Mouse (Mus musculus): Measurements from ENCODE around the gene C8g.

The C8g gene

DNA sequence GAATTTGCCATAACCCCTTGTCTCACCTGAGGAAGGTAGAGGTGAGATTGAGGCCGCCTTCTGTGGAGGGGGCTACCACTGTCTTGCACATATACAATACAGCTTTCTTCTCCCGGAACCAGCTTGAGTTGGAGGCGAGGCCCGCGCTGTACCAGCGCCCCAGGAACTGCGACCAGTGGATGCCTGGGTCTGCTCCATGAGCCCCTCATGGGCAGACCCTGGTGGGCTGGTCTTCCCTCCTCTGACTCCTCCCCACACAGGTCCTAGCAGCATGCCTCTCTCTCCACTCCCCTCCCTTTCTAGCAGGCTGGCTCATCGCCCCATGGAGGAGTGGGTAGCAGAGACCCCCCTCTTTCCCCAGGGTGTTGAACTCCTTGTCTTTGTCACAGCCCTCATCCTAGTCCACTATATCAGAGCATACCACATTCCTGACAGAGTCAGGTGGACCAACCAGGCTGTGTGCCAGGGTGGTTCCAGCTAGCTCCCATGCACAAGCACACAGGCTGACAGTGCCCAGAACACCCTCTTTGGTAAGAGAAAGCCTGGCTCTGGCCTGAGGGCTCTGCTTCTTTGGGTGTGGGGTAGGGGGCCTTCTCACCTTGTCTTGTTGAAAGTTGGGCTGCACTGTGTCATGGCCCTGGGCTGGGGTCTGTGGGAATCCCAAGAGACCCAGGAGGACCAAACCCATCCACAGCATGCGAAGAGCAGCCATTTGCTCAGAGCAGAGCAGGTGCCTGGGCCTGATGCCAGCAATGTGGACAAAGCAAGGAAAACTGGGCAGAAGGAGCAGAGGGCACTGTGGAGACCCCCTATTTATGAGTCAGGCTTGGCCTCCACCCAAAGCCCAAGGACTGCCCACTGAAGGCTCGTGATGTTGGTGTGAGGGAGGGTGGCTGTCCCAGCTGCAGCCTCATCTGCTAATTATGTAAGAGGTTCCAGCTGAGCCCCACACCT is 32.3 kb downstream of the C8g start:
- no peak for DNase-seq (ENCODE audit: low read depth, low spot score)

DNA sequence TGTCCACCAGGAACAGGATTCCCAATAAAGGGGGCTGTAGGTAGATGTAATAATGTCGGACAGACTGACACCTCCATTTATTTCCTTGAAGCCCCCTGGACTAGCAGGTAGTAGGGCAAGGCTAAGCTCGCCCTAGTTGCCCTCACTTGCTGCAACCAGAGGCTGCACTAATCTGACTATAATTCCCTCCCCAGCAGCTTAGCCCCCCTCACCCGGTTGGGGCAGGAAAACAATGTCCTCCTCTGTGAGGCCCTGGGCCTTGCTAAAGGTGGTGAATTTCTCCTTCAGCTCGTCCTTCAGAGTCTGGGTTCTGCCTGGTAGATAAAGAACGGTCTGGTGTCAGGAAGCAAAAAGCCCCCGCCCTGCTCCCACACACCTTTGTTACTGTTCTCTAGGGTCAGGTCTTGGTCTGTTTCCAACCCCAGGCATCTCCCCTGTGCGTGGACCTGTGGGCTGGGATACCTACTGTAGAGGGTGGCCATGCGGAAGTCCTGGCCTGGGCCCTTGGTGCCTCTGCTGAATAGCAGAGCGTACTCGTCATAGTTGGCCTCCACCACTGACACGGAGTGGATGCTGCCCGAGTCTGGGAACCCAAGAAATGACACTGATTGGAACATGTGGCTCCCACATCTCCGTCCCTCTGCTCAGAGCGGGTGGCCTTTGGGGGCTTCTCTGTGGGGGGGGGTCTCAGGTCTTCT is 33.8 kb downstream of the C8g start:
- DNase-seq (ENCODE audit: low read depth, low spot score) = no peak

- no peak for DNase-seq (ENCODE audit: low read depth, low spot score)
Observed at GRCm38 (mm10) chr2:25465816-25466635, 35.5 kb downstream of the C8g start.

- DNase-seq (ENCODE audit: low read depth, low spot score) = no peak
Observed at GRCm38 (mm10) chr2:25465256-25465655, 36.3 kb downstream of the C8g start.

GRCm38 (mm10) chr2:25463630-25464029 is 37.9 kb downstream of the C8g start:
- DNase-seq (ENCODE audit: low read depth, low spot score) = no peak

DNA sequence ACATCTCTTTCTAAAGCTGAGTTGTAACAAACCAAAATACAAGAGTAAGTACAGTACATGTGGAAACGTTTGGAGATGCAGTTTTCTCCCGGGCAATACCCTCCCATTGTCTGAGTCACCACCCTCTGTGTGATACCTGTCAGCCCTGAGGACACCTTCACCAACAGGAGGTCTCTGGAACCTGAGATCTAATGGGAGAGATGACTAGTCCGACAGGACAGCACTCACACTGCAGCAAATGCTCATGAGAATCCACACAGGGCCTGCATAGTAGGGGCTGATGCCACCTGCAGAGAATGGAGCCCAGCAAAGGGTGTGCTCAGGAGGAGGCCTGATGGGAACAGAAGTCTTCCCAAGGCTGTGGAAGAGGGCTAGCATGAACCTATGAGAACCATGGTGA is 40.1 kb downstream of the C8g start:
- DNase-seq (ENCODE audit: low read depth, low spot score) = no peak

- DNase-seq (ENCODE audit: low read depth, low spot score) = peak; percentile 97
Observed at GRCm38 (mm10) chr2:25460551-25461309, 40.8 kb downstream of the C8g start, which contains the start of gene Paxx. TSS of gene Paxx (minus strand) at chr2:25461094.

GRCm38 (mm10) chr2:25460135-25460534 is 41.4 kb downstream of the C8g start:
- DNase-seq (ENCODE audit: low read depth, low spot score) = peak; percentile 56

- DNase-seq (ENCODE audit: low read depth, low spot score) = peak; percentile 59
Observed at GRCm38 (mm10) chr2:25458911-25459310, 42.6 kb downstream of the C8g start.

DNA sequence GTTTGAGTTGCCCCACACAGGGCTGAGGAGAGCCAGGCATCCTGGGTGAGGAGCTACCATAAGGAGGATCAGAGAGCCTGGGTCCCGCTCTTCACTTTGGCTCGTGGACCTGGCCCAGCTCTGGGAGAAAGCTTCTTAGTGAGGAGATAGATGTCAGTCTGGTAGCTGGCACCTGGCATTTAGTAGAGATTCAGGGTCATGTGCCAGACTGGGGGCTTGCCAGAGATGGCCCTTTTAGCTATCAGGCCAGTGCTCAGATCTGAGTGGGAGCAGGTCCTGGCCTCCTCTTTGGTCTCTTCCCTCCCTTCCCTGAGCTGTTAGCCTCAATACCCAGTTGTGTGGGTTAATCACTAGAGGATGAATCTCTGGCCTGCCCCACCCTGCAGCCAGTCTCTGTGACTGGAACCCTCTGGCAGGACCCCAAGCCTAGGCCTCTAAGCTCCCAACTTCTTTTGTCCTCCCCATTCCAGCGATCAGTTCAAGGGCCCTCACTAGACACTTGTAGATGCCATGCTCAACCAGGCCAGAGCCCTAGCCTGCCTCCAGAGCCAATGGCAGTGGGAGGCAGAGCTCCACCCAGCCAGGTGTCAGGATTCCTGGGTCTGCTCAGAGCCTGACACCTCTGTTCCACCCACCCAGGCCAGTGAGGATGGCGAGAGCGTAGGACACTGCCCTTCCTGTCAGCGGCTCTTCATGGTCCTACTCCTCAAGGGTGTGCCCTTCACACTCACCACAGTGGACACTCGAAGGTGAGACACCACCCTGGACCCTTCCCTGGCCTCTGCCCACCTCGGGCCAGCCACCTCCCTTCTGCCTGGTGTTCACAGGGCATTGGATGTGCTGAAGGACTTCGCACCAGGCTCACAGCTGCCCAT is 44.3 kb downstream of the C8g start:
- no peak for DNase-seq (ENCODE audit: low read depth, low spot score)

DNA sequence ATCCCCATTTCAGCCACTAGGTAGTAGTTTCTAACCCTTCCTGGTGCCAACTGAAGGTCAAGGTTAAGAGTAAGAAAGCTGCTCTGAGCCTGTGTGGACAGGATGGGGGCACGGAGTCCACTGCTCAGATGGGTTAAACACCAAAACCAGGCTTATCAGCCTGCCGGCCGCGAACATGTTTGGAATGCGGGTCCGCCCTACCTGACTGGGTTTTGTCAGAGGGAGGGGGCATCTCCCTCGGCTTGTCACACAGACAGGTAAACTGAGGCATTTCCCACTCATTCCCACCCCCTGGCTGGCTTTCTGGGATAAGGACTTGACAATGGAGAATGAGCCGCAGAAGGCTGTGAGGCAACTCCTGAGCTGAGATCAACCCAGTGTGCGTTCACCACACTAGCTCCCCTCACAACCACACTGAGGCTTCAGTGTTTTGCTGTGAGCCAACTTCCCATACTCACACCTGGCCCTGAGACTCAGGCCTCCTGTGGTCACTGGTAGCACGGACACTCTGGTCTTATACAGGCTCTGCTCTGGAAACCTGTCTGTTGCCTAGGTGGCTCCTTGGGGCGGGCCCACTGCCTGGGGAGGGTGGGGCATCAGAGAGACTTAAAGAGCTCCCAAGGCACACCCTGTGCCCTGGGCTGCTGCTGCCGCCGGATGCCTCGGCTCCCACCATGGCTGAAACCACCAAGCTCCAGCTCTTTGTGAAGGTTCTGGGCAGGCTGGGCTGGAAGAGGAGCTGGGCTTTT is 45.1 kb downstream of the C8g start, which contains the start of gene Clic3:
Gene Clic3, plus strand, starts transcription at position 634 of the 749 bp plus-strand sequence.
- DNase-seq (ENCODE audit: low read depth, low spot score) = no peak

DNA sequence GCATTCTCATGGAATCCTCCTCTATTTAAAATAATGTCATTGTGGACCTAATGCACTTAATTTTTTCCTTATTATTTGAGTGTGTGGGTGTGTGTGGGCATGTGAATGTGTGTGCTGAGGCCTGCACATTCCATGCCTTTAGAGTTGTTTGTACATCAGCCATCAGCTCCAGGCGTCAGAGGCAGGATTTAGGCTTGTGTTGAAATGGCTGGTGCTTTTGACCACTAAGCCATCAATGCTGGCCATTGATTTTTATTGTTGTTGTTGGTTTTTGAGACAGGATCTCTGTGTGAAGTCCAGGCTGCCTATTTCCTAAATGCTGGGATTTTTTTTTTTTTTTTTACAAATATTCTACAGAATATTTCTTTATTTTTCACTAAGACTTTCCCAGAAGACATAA is 48.6 kb downstream of the C8g start:
- DNase-seq (ENCODE audit: low read depth, low spot score) = no peak

DNA sequence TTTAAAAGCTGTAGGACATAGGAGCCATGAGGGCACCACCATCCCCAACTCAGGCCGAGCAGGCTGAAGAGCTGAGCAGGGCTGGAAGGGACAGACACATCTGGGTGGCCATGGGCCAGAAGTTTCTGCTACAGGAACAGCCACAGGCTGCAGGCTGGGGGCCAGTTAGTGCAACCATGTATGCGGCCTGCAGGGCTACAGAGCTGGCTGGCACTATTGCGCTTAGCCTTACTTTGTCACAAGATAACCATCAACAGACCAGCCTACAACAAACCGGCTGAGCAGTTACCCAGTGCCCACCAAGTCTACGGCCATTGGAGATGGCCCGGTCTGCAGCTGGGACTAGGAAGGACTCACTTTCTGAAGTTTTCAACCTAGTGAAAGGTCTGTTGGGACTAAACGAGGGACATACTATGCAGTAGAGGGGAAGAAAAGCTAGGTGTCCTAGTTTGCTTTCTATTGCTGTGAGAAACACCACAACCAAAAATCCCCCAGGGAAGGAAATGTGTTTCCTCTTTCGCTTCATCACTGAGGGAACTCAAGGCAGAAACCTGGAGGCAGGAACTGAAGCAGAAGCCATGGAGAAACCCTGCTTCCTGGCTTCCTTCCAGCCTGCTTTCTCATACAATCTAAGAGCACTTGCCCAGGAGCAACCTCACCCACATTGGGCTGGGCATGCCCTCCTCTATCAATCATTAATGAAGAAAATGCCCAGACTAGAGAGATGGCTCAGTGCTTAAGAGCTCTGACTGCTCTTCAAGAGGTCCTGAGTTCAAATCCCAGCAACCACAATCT is 50.5 kb downstream of the C8g start:
- DNase-seq (ENCODE audit: low read depth, low spot score) = no peak
